Mouse (Mus musculus): ENCODE data around the gene Tti1. TPM values are rescaled to one million over a fixed set of nuclear protein-coding genes. Genes with fewer than 3 reads are reported as not detected.

Tti1 gene
- 24.4 and 25.5 TPM in 2 replicates for polyA plus RNA-seq (2014; fragmentation: Nextera tagmentation; extraction: Ambion mirVana)

GRCm38 (mm10) chr2:158028354-158028863, at the start of gene Tti1, which contains the start of gene Rprd1b:
Tti1 (minus strand) TSS chr2:158028433.
Rprd1b (plus strand) TSS chr2:158028497.
- Histone ChIP-seq H3K4me1 (replicated peaks; ENCODE audit: control insufficient read depth, insufficient read depth, low read length) (peaks cover 19% of the 10 kb centered on the region; the same call in 1 of the 2 replicates), H3K9me3 (ENCODE audit: control insufficient read depth, low read length) (no peaks in the 10 kb centered on the region), H3K4me3 (ENCODE audit: low read depth, low read length) (peak within 1 kb of the TSS; percentile 99), H3K4me2 (ENCODE audit: low read length) (peak within 1 kb of the TSS; percentile 74), H3K9ac (ENCODE audit: low read length) (peak within 1 kb of the TSS; percentile 90), H3K27ac (ENCODE audit: low read depth) (peak within 1 kb of the TSS; percentile 94), H3K27me3 (replicated peaks; ENCODE audit: control insufficient read depth, insufficient read depth, low read length) (no peaks in the 10 kb centered on the region), H3K36me3 (ENCODE audit: control insufficient read depth, insufficient read depth, low read length) (0 out of 2 replicates have a peak, but pooled peaks cover 2% of the 10 kb centered on the region)
- ATAC-seq (replicated peaks; ENCODE audit: low FRiP score, low TSS enrichment, low read depth): peak; percentile 94
- DNase-seq (ENCODE audit: low spot score): peak; percentile 97
- under 1% methylated on average over 52 of the region's 52 CpGs for WGBS

DNA sequence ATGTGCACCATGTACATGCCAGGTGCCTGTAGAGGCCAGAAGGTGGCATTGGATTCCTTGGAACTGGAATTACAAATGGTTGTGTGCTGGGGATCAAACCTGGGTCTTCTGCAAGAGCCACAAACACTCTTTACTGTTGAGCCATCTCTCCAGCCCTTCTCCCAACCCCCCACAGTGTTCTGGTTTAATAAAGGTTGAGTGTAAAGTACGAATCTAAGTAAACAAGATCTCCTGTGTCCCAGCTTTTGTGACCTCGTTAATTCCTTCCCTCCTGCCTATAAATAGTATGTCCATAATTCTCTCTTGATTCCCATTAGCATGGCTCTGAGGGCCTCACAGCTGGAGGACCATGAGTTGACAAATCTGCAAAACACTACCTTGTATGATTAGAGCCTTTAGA, 49.7 kb upstream of the Tti1 start:
- H3K36me3 ChIP-seq (ENCODE audit: control insufficient read depth, insufficient read depth, low read length): peaks cover 46% of the 10 kb centered on the region
- WGBS: 54% methylated on average over 2 of the region's 2 CpGs
- no peak for ATAC-seq (replicated peaks; ENCODE audit: low FRiP score, low TSS enrichment, low read depth)

GRCm38 (mm10) chr2:158076690-158077089, 48.5 kb upstream of the Tti1 start:
- no peak for DNase-seq (ENCODE audit: low spot score)
- H3K36me3 ChIP-seq (ENCODE audit: control insufficient read depth, insufficient read depth, low read length): peaks cover 59% of the 10 kb centered on the region

More for the DNA sequence above, 49.7 kb upstream of the Tti1 start:
- H3K4me1 ChIP-seq (replicated peaks; ENCODE audit: control insufficient read depth, insufficient read depth, low read length): peaks cover 11% of the 10 kb centered on the region; the same call in 1 of the 2 replicates
- H3K4me2 ChIP-seq (ENCODE audit: low read length): no peak overlapping the region
- H3K27me3 ChIP-seq (replicated peaks; ENCODE audit: control insufficient read depth, insufficient read depth, low read length): no peaks in the 10 kb centered on the region
- H3K9me3 ChIP-seq (ENCODE audit: control insufficient read depth, low read length): no peaks in the 10 kb centered on the region
- H3K27ac ChIP-seq (ENCODE audit: low read depth): no peak overlapping the region
- DNase-seq (ENCODE audit: low spot score): no peak
- no peak overlapping the region for H3K9ac ChIP-seq (ENCODE audit: low read length)
- H3K4me3 ChIP-seq (ENCODE audit: low read depth, low read length): no peak overlapping the region

DNA sequence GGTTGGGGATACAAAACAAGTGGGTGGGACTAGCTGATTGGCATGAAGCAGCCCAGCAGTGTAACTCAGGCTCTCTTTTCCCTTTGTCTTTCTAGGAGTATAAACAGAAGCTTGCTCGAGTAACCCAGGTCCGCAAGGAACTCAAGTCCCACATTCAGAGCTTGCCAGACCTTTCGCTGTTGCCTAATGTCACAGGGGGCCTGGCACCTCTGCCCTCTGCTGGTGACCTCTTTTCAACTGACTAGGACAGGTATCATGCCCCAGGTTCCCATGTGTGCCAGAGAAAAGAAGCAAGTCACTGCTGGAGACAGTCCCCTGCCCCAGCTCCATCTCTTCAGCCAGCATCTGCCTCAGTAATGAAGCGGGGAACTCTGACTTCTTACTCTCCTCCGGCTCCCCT, 46.6 kb upstream of the Tti1 start:
- 91% methylated on average over 5 of the region's 5 CpGs for WGBS
- no peak overlapping the region for H3K27ac ChIP-seq (ENCODE audit: low read depth)
- ATAC-seq (replicated peaks; ENCODE audit: low FRiP score, low TSS enrichment, low read depth): no peak
- DNase-seq (ENCODE audit: low spot score): no peak
- no peaks in the 10 kb centered on the region for H3K27me3 ChIP-seq (replicated peaks; ENCODE audit: control insufficient read depth, insufficient read depth, low read length)
- peaks cover 77% of the 10 kb centered on the region for H3K36me3 ChIP-seq (ENCODE audit: control insufficient read depth, insufficient read depth, low read length)
- no peaks in the 10 kb centered on the region for H3K9me3 ChIP-seq (ENCODE audit: control insufficient read depth, low read length)
- H3K4me2 ChIP-seq (ENCODE audit: low read length): no peak overlapping the region
- H3K4me1 ChIP-seq (replicated peaks; ENCODE audit: control insufficient read depth, insufficient read depth, low read length): peaks cover 3% of the 10 kb centered on the region; the same call in 1 of the 2 replicates
- no peak overlapping the region for H3K4me3 ChIP-seq (ENCODE audit: low read depth, low read length)
- no peak overlapping the region for H3K9ac ChIP-seq (ENCODE audit: low read length)

More at GRCm38 (mm10) chr2:158076690-158077089, 48.5 kb upstream of the Tti1 start:
- no peak for ATAC-seq (replicated peaks; ENCODE audit: low FRiP score, low TSS enrichment, low read depth)
- H3K27ac ChIP-seq (ENCODE audit: low read depth): no peak overlapping the region
- no peak overlapping the region for H3K4me3 ChIP-seq (ENCODE audit: low read depth, low read length)
- no peak overlapping the region for H3K4me2 ChIP-seq (ENCODE audit: low read length)
- H3K4me1 ChIP-seq (replicated peaks; ENCODE audit: control insufficient read depth, insufficient read depth, low read length): peaks cover 11% of the 10 kb centered on the region; the same call in 1 of the 2 replicates
- WGBS: 90% methylated on average over 6 of the region's 6 CpGs
- H3K27me3 ChIP-seq (replicated peaks; ENCODE audit: control insufficient read depth, insufficient read depth, low read length): no peaks in the 10 kb centered on the region
- no peak overlapping the region for H3K9ac ChIP-seq (ENCODE audit: low read length)
- H3K9me3 ChIP-seq (ENCODE audit: control insufficient read depth, low read length): no peaks in the 10 kb centered on the region

DNA sequence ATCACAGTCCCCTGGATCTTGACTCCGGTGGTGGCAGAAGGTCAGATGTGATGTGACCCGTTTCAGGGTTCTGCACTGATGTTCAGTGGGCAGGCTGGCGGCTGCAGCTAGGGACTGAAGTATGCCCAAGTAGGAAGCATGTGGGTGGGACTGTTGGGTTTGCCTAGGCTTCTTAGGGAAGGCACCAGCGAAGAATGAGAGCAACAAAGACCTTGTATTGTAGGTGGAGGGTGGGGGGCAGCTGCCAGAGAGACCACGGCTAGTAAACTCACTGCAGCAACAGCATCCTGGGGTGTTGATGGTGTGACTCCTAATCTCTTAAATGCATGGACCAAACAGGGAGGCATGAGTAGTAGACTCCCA, 43.4 kb upstream of the Tti1 start:
- H3K27ac ChIP-seq (ENCODE audit: low read depth): peak overlapping the region; percentile 20; the same call in 1 of the 2 replicates
- WGBS: 74% methylated on average over 5 of the region's 5 CpGs

GRCm38 (mm10) chr2:158070885-158071632, 42.8 kb upstream of the Tti1 start:
- peaks cover 91% of the 10 kb centered on the region for H3K36me3 ChIP-seq (ENCODE audit: control insufficient read depth, insufficient read depth, low read length)
- ATAC-seq (replicated peaks; ENCODE audit: low FRiP score, low TSS enrichment, low read depth): no peak
- peak overlapping the region; percentile 20; the same call in 1 of the 2 replicates for H3K27ac ChIP-seq (ENCODE audit: low read depth)
- H3K4me3 ChIP-seq (ENCODE audit: low read depth, low read length): no peak overlapping the region
- H3K9ac ChIP-seq (ENCODE audit: low read length): no peak overlapping the region
- DNase-seq (ENCODE audit: low spot score): no peak
- H3K27me3 ChIP-seq (replicated peaks; ENCODE audit: control insufficient read depth, insufficient read depth, low read length): no peaks in the 10 kb centered on the region
- no peaks in the 10 kb centered on the region for H3K4me1 ChIP-seq (replicated peaks; ENCODE audit: control insufficient read depth, insufficient read depth, low read length)
- no peak overlapping the region for H3K4me2 ChIP-seq (ENCODE audit: low read length)
- no peaks in the 10 kb centered on the region for H3K9me3 ChIP-seq (ENCODE audit: control insufficient read depth, low read length)
- 46% methylated on average over 3 of the region's 3 CpGs for WGBS

More for the DNA sequence above, 43.4 kb upstream of the Tti1 start:
- Histone ChIP-seq H3K27me3 (replicated peaks; ENCODE audit: control insufficient read depth, insufficient read depth, low read length) (no peaks in the 10 kb centered on the region), H3K36me3 (ENCODE audit: control insufficient read depth, insufficient read depth, low read length) (peaks cover 91% of the 10 kb centered on the region), H3K4me1 (replicated peaks; ENCODE audit: control insufficient read depth, insufficient read depth, low read length) (no peaks in the 10 kb centered on the region), H3K9me3 (ENCODE audit: control insufficient read depth, low read length) (no peaks in the 10 kb centered on the region), H3K4me3 (ENCODE audit: low read depth, low read length) (no peak overlapping the region), H3K4me2 (ENCODE audit: low read length) (no peak overlapping the region), H3K9ac (ENCODE audit: low read length) (no peak overlapping the region)
- DNase-seq (ENCODE audit: low spot score): no peak
- ATAC-seq (replicated peaks; ENCODE audit: low FRiP score, low TSS enrichment, low read depth): no peak

DNA sequence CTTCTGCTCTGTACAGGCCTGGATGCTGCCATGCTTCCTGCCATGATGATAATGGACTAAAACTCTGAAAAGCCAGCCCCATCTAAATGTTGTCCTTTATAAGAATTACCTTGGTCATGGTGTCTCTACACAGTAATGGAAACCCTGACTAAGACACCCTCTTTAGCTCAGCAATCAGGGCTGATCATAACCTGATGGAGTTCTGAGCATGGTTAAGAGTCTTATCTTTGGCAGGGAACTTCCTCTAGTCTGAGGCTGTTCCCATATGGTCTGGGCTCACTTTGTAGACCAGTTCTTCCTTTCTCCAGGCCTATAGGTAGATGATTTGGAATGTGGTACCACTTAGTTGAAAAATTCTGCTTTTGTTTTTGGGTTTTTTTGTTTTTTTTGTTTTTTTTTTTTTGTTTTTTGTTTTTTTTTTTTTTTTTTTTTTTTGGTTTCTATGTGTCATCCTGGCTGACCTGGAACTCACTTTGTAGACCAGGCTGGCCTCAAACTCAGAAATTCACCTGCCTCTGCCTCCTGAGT, 40.3 kb upstream of the Tti1 start:
- Histone ChIP-seq H3K4me2 (ENCODE audit: low read length) (no peak overlapping the region), H3K27me3 (replicated peaks; ENCODE audit: control insufficient read depth, insufficient read depth, low read length) (no peaks in the 10 kb centered on the region), H3K27ac (ENCODE audit: low read depth) (no peak overlapping the region), H3K4me3 (ENCODE audit: low read depth, low read length) (no peak overlapping the region), H3K4me1 (replicated peaks; ENCODE audit: control insufficient read depth, insufficient read depth, low read length) (no peaks in the 10 kb centered on the region), H3K36me3 (ENCODE audit: control insufficient read depth, insufficient read depth, low read length) (peaks cover 91% of the 10 kb centered on the region), H3K9me3 (ENCODE audit: control insufficient read depth, low read length) (no peaks in the 10 kb centered on the region), H3K9ac (ENCODE audit: low read length) (no peak overlapping the region)
- DNase-seq (ENCODE audit: low spot score) (no peak), ATAC-seq (replicated peaks; ENCODE audit: low FRiP score, low TSS enrichment, low read depth) (no peak)

DNA sequence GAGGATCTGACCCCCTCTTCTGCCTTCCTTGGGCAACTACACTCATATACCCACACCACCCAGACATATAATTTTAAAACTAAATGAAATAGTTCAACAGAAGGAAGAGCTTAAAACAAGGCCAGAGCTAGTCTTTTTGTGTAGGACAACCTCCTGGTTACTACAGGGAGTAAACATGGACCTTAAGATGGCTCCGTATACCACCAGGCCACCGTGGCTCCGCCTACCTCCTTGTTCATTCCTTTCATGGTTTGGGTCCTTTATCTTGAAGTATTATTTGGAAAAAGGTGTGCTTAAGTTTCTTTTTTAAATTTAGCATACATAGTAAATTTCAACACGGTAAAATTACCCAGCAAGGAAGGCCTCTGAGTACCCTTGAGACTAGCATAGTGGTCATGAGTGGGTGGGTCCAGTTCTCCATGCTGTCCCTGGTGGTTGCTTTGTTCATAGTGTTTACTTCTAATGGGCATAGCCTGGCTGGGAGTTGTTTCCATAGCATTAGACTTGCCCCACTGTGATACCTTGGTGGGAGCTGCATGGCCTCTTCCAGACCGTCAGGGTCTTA, 39.1 kb upstream of the Tti1 start:
- WGBS: 95% methylated on average over 5 of the region's 5 CpGs
- peaks cover 89% of the 10 kb centered on the region for H3K36me3 ChIP-seq (ENCODE audit: control insufficient read depth, insufficient read depth, low read length)
- no peaks in the 10 kb centered on the region for H3K27me3 ChIP-seq (replicated peaks; ENCODE audit: control insufficient read depth, insufficient read depth, low read length)
- no peaks in the 10 kb centered on the region for H3K9me3 ChIP-seq (ENCODE audit: control insufficient read depth, low read length)
- no peak overlapping the region for H3K4me3 ChIP-seq (ENCODE audit: low read depth, low read length)
- no peak overlapping the region for H3K27ac ChIP-seq (ENCODE audit: low read depth)
- ATAC-seq (replicated peaks; ENCODE audit: low FRiP score, low TSS enrichment, low read depth) (no peak), DNase-seq (ENCODE audit: low spot score) (no peak)
- no peak overlapping the region for H3K9ac ChIP-seq (ENCODE audit: low read length)
- H3K4me2 ChIP-seq (ENCODE audit: low read length): no peak overlapping the region
- no peaks in the 10 kb centered on the region for H3K4me1 ChIP-seq (replicated peaks; ENCODE audit: control insufficient read depth, insufficient read depth, low read length)

All from intestine, embryonic 14.5 days (tissue).